Mouse (Mus musculus): Measurements from ENCODE around the gene Tbc1d2b.
A peak's percentile ranks its signal among the peaks of the same experiment; 100 is the strongest.

Tbc1d2b gene

GRCm38 (mm10) chr9:90208655-90209054 is 61.9 kb downstream of the Tbc1d2b start:
- no peak for DNase-seq (ENCODE audit: low read depth, low spot score)
- Histone ChIP-seq H3K27me3 (ENCODE audit: control insufficient read depth, insufficient read depth, low read length, poor library complexity, severe bottlenecking) (no peaks in the 10 kb centered on the region), H3K36me3 (ENCODE audit: control insufficient read depth, insufficient read depth, low read length, poor library complexity, severe bottlenecking) (no peaks in the 10 kb centered on the region)

- Histone ChIP-seq H3K27me3 (ENCODE audit: control insufficient read depth, insufficient read depth, low read length, poor library complexity, severe bottlenecking) (no peaks in the 10 kb centered on the region), H3K36me3 (ENCODE audit: control insufficient read depth, insufficient read depth, low read length, poor library complexity, severe bottlenecking) (no peaks in the 10 kb centered on the region)
- DNase-seq (ENCODE audit: low read depth, low spot score), result no peak
These were observed 62.8 kb downstream of the Tbc1d2b start for GRCm38 (mm10) chr9:90207808-90208207.

- peak; percentile 74 for DNase-seq (ENCODE audit: low read depth, low spot score)
- no peaks in the 10 kb centered on the region for H3K36me3 ChIP-seq (ENCODE audit: control insufficient read depth, insufficient read depth, low read length, poor library complexity, severe bottlenecking)
- H3K27me3 ChIP-seq (ENCODE audit: control insufficient read depth, insufficient read depth, low read length, poor library complexity, severe bottlenecking), result no peaks in the 10 kb centered on the region
These were observed 64.1 kb downstream of the Tbc1d2b start for GRCm38 (mm10) chr9:90206500-90206899.

GRCm38 (mm10) chr9:90204396-90204915 is 66.1 kb downstream of the Tbc1d2b start:
- DNase-seq (ENCODE audit: low read depth, low spot score), result no peak
- Histone ChIP-seq H3K36me3 (ENCODE audit: control insufficient read depth, insufficient read depth, low read length, poor library complexity, severe bottlenecking) (no peaks in the 10 kb centered on the region), H3K27me3 (ENCODE audit: control insufficient read depth, insufficient read depth, low read length, poor library complexity, severe bottlenecking) (no peaks in the 10 kb centered on the region)

GRCm38 (mm10) chr9:90203233-90203632 is 67.4 kb downstream of the Tbc1d2b start:
- Histone ChIP-seq H3K36me3 (ENCODE audit: control insufficient read depth, insufficient read depth, low read length, poor library complexity, severe bottlenecking) (no peaks in the 10 kb centered on the region), H3K27me3 (ENCODE audit: control insufficient read depth, insufficient read depth, low read length, poor library complexity, severe bottlenecking) (no peaks in the 10 kb centered on the region)
- no peak for DNase-seq (ENCODE audit: low read depth, low spot score)

- no peak for DNase-seq (ENCODE audit: low read depth, low spot score)
- Histone ChIP-seq H3K27me3 (ENCODE audit: control insufficient read depth, insufficient read depth, low read length, poor library complexity, severe bottlenecking) (no peaks in the 10 kb centered on the region), H3K36me3 (ENCODE audit: control insufficient read depth, insufficient read depth, low read length, poor library complexity, severe bottlenecking) (no peaks in the 10 kb centered on the region)
These were observed 69.1 kb downstream of the Tbc1d2b start for GRCm38 (mm10) chr9:90201541-90201940.

- no peaks in the 10 kb centered on the region for H3K36me3 ChIP-seq (ENCODE audit: control insufficient read depth, insufficient read depth, low read length, poor library complexity, severe bottlenecking)
These were observed 69.5 kb downstream of the Tbc1d2b start for GRCm38 (mm10) chr9:90201096-90201495.

GRCm38 (mm10) chr9:90200501-90200900 is 70.1 kb downstream of the Tbc1d2b start:
- no peak for DNase-seq (ENCODE audit: low read depth, low spot score)
- H3K36me3 ChIP-seq (ENCODE audit: control insufficient read depth, insufficient read depth, low read length, poor library complexity, severe bottlenecking), result no peaks in the 10 kb centered on the region
- no peaks in the 10 kb centered on the region for H3K27me3 ChIP-seq (ENCODE audit: control insufficient read depth, insufficient read depth, low read length, poor library complexity, severe bottlenecking)

More at GRCm38 (mm10) chr9:90201096-90201495, 69.5 kb downstream of the Tbc1d2b start:
- no peak for DNase-seq (ENCODE audit: low read depth, low spot score)
- H3K27me3 ChIP-seq (ENCODE audit: control insufficient read depth, insufficient read depth, low read length, poor library complexity, severe bottlenecking), result no peaks in the 10 kb centered on the region

- Histone ChIP-seq H3K27me3 (ENCODE audit: control insufficient read depth, insufficient read depth, low read length, poor library complexity, severe bottlenecking) (no peaks in the 10 kb centered on the region), H3K36me3 (ENCODE audit: control insufficient read depth, insufficient read depth, low read length, poor library complexity, severe bottlenecking) (no peaks in the 10 kb centered on the region)
- DNase-seq (ENCODE audit: low read depth, low spot score), result no peak
These were observed 71.0 kb downstream of the Tbc1d2b start for GRCm38 (mm10) chr9:90199611-90200010.

GRCm38 (mm10) chr9:90198531-90199449 is 71.8 kb downstream of the Tbc1d2b start:
- Histone ChIP-seq H3K27me3 (ENCODE audit: control insufficient read depth, insufficient read depth, low read length, poor library complexity, severe bottlenecking) (no peaks in the 10 kb centered on the region), H3K36me3 (ENCODE audit: control insufficient read depth, insufficient read depth, low read length, poor library complexity, severe bottlenecking) (no peaks in the 10 kb centered on the region)
- peak; percentile 22 for DNase-seq (ENCODE audit: low read depth, low spot score)

GRCm38 (mm10) chr9:90197866-90198383 is 72.7 kb downstream of the Tbc1d2b start:
- no peaks in the 10 kb centered on the region for H3K36me3 ChIP-seq (ENCODE audit: control insufficient read depth, insufficient read depth, low read length, poor library complexity, severe bottlenecking)

GRCm38 (mm10) chr9:90197116-90197665 is 73.4 kb downstream of the Tbc1d2b start:
- Histone ChIP-seq H3K27me3 (ENCODE audit: control insufficient read depth, insufficient read depth, low read length, poor library complexity, severe bottlenecking) (no peaks in the 10 kb centered on the region), H3K36me3 (ENCODE audit: control insufficient read depth, insufficient read depth, low read length, poor library complexity, severe bottlenecking) (no peaks in the 10 kb centered on the region)
- no peak for DNase-seq (ENCODE audit: low read depth, low spot score)

More at GRCm38 (mm10) chr9:90197866-90198383, 72.7 kb downstream of the Tbc1d2b start:
- DNase-seq (ENCODE audit: low read depth, low spot score), result no peak
- H3K27me3 ChIP-seq (ENCODE audit: control insufficient read depth, insufficient read depth, low read length, poor library complexity, severe bottlenecking), result no peaks in the 10 kb centered on the region

- Histone ChIP-seq H3K36me3 (ENCODE audit: control insufficient read depth, insufficient read depth, low read length, poor library complexity, severe bottlenecking) (no peaks in the 10 kb centered on the region), H3K27me3 (ENCODE audit: control insufficient read depth, insufficient read depth, low read length, poor library complexity, severe bottlenecking) (no peaks in the 10 kb centered on the region)
- DNase-seq (ENCODE audit: low read depth, low spot score), result no peak
These were observed 74.3 kb downstream of the Tbc1d2b start for GRCm38 (mm10) chr9:90196262-90196661.

- Histone ChIP-seq H3K27me3 (ENCODE audit: control insufficient read depth, insufficient read depth, low read length, poor library complexity, severe bottlenecking) (no peaks in the 10 kb centered on the region), H3K36me3 (ENCODE audit: control insufficient read depth, insufficient read depth, low read length, poor library complexity, severe bottlenecking) (no peaks in the 10 kb centered on the region)
- DNase-seq (ENCODE audit: low read depth, low spot score), result no peak
These were observed 75.6 kb downstream of the Tbc1d2b start for GRCm38 (mm10) chr9:90195000-90195399.

- Histone ChIP-seq H3K27me3 (ENCODE audit: control insufficient read depth, insufficient read depth, low read length, poor library complexity, severe bottlenecking) (no peaks in the 10 kb centered on the region), H3K36me3 (ENCODE audit: control insufficient read depth, insufficient read depth, low read length, poor library complexity, severe bottlenecking) (no peaks in the 10 kb centered on the region)
- no peak for DNase-seq (ENCODE audit: low read depth, low spot score)
These were observed 81.2 kb downstream of the Tbc1d2b start for GRCm38 (mm10) chr9:90189391-90189790.

Measured in splenic B cell, adult 2 months (primary cell).